Mouse (Mus musculus) hindbrain, embryonic 13.5 days (tissue): ENCODE measurements around the gene Tmem132c. TPM values are rescaled to one million over a fixed set of nuclear protein-coding genes. Genes with fewer than 3 reads are reported as not detected.
A peak's percentile ranks its signal among the peaks of the same experiment; 100 is the strongest.

Experiments used
- ATAC-seq: fragments of 200-750 bp; cut with Nextera tagmentation; 2 replicates; pipeline ENCODE4 v1.8.0; 2017; ENCODE audit warnings: moderate TSS enrichment; ENCODE audit not compliant: low FRiP score
- H3K27ac ChIP-seq: fragments of 300-500 bp; sonication (generic); 2 replicates; pipeline ENCODE4 v1.5.1; 2015; ENCODE audit warnings: inconsistent platforms, mild to moderate bottlenecking, moderate library complexity
- H3K27me3 ChIP-seq: fragments of 300-500 bp; sonication (generic); 2 replicates; pipeline ENCODE4 v1.6.1; 2015; ENCODE audit warnings: mild to moderate bottlenecking, inconsistent platforms
- H3K36me3 ChIP-seq: fragments of 300-500 bp; sonication (generic); 2 replicates; pipeline ENCODE4 v1.6.1; 2015; ENCODE audit warnings: mild to moderate bottlenecking, inconsistent platforms
- H3K4me1 ChIP-seq: fragments of 300-500 bp; sonication (generic); replicated peaks from 2 replicates; pipeline ENCODE4 v1.6.1; 2015; ENCODE audit warnings: inconsistent platforms
- H3K4me2 ChIP-seq: fragments of 300-500 bp; sonication (generic); 2 replicates; pipeline ENCODE4 v1.6.1; 2015; ENCODE audit warnings: inconsistent platforms, mild to moderate bottlenecking, moderate library complexity
- H3K4me3 ChIP-seq: fragments of 300-500 bp; sonication (generic); 2 replicates; pipeline ENCODE4 v1.5.1; 2015; ENCODE audit warnings: mild to moderate bottlenecking, inconsistent platforms
- H3K9ac ChIP-seq: fragments of 300-500 bp; sonication (generic); 2 replicates; pipeline ENCODE4 v1.6.1; 2015; ENCODE audit warnings: mild to moderate bottlenecking, inconsistent platforms
- H3K9me3 ChIP-seq: fragments of 300-500 bp; sonication (generic); 2 replicates; pipeline ENCODE4 v1.6.1; 2016; ENCODE audit warnings: inconsistent platforms
- WGBS: fragments of 180-500 bp; shearing (Covaris S2); methylation state at CpG from one replicate; pipeline ENCODE4 v1.1.7; 2015; 5-methylcytosine and 5-hydroxymethylcytosine counted together
- polyA plus RNA-seq: library from polyadenylated mRNA; unstranded; fragments of >200 nt; fragmentation: Nextera tagmentation; extraction: Ambion mirVana; gene quantifications from 2 replicates; pipeline ENCODE4 v1.2.1, GENCODE M21; 2015

Tmem132c gene
- polyA plus RNA-seq, 1 experiment from 2014 or later = 11.1 TPM

GRCm38 (mm10) chr5:127379351-127379750 is 137.7 kb downstream of the Tmem132c start:
- H3K9ac ChIP-seq = no peak overlapping the region
- peaks cover 28% of the 10 kb centered on the region; the same call in 1 of the 2 replicates for H3K4me1 ChIP-seq
- no peaks in the 10 kb centered on the region for H3K9me3 ChIP-seq
- no peaks in the 10 kb centered on the region for H3K36me3 ChIP-seq
- H3K27ac ChIP-seq = no peak overlapping the region
- no peaks in the 10 kb centered on the region for H3K27me3 ChIP-seq
- ATAC-seq = no peak
- H3K4me2 ChIP-seq = no peak overlapping the region
- 73% methylated on average over 2 of the region's 2 CpGs for WGBS
- no peak overlapping the region for H3K4me3 ChIP-seq

- no peak overlapping the region for H3K4me2 ChIP-seq
- no peak for ATAC-seq
- H3K36me3 ChIP-seq = no peaks in the 10 kb centered on the region
- peaks cover 28% of the 10 kb centered on the region; the same call in 1 of the 2 replicates for H3K4me1 ChIP-seq
- no peak overlapping the region for H3K9ac ChIP-seq
- H3K27ac ChIP-seq = no peak overlapping the region
- H3K27me3 ChIP-seq = no peaks in the 10 kb centered on the region
- no peaks in the 10 kb centered on the region for H3K9me3 ChIP-seq
- H3K4me3 ChIP-seq = no peak overlapping the region
- 47% methylated on average over 4 of the region's 4 CpGs for WGBS
These were observed 139.6 kb downstream of the Tmem132c start for GRCm38 (mm10) chr5:127381216-127381615.

GRCm38 (mm10) chr5:127382571-127382970 is 141.0 kb downstream of the Tmem132c start:
- H3K4me1 ChIP-seq = peaks cover 28% of the 10 kb centered on the region; the same call in 1 of the 2 replicates
- 56% methylated on average over 5 of the region's 5 CpGs for WGBS
- H3K4me2 ChIP-seq = no peak overlapping the region
- no peaks in the 10 kb centered on the region for H3K27me3 ChIP-seq
- H3K9me3 ChIP-seq = no peaks in the 10 kb centered on the region
- no peak overlapping the region for H3K9ac ChIP-seq
- no peak overlapping the region for H3K27ac ChIP-seq
- H3K4me3 ChIP-seq = no peak overlapping the region
- no peaks in the 10 kb centered on the region for H3K36me3 ChIP-seq
- no peak for ATAC-seq

DNA sequence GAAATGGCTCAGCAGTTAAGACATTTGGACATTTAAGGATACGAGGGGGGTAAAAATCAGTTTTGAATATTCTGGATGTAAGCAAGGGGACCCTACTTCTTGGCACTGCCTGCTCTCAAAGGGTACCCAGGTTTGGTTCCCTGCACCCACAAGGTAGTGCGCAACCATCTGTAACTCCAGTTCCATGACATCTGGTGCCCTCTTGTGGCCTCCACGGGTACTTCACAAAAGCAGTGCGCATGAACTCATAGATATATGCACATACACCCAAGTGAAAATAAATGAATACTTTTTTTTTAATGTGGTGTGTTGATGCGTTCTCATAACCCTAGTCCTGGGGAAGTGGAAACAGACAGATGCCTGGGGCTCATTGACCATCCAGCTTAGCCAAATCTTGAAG is 149.6 kb downstream of the Tmem132c start:
- no peak overlapping the region for H3K9ac ChIP-seq
- peaks cover 5% of the 10 kb centered on the region; the same call in 1 of the 2 replicates for H3K9me3 ChIP-seq
- 91% methylated on average over 5 of the region's 5 CpGs for WGBS
- no peaks in the 10 kb centered on the region for H3K36me3 ChIP-seq
- no peak overlapping the region for H3K4me2 ChIP-seq
- H3K4me1 ChIP-seq = no peaks in the 10 kb centered on the region
- H3K27me3 ChIP-seq = no peaks in the 10 kb centered on the region
- ATAC-seq = no peak
- no peak overlapping the region for H3K27ac ChIP-seq
- H3K4me3 ChIP-seq = no peak overlapping the region

- no peak overlapping the region for H3K9ac ChIP-seq
- 86% methylated on average over 9 of the region's 9 CpGs for WGBS
- no peak for ATAC-seq
These were observed 155.3 kb downstream of the Tmem132c start for GRCm38 (mm10) chr5:127396889-127397288.

GRCm38 (mm10) chr5:127398010-127398409 is 156.4 kb downstream of the Tmem132c start:
- H3K4me3 ChIP-seq = no peak overlapping the region
- H3K4me1 ChIP-seq = peaks cover 14% of the 10 kb centered on the region
- 7% methylated on average over 7 of the region's 7 CpGs for WGBS
- H3K9ac ChIP-seq = no peak overlapping the region
- no peak for ATAC-seq
- no peaks in the 10 kb centered on the region for H3K36me3 ChIP-seq
- H3K9me3 ChIP-seq = no peaks in the 10 kb centered on the region; the same call in none of the 2 replicates
- no peak overlapping the region for H3K4me2 ChIP-seq
- no peak overlapping the region for H3K27ac ChIP-seq
- H3K27me3 ChIP-seq = 0 out of 2 replicates have a peak, but pooled peaks cover 5% of the 10 kb centered on the region

More at GRCm38 (mm10) chr5:127396889-127397288, 155.3 kb downstream of the Tmem132c start:
- Histone ChIP-seq H3K27ac (no peak overlapping the region), H3K4me2 (no peak overlapping the region), H3K4me1 (peaks cover 14% of the 10 kb centered on the region), H3K27me3 (0 out of 2 replicates have a peak, but pooled peaks cover 5% of the 10 kb centered on the region), H3K36me3 (no peaks in the 10 kb centered on the region), H3K9me3 (no peaks in the 10 kb centered on the region; the same call in 1 of the 2 replicates), H3K4me3 (no peak overlapping the region)

DNA sequence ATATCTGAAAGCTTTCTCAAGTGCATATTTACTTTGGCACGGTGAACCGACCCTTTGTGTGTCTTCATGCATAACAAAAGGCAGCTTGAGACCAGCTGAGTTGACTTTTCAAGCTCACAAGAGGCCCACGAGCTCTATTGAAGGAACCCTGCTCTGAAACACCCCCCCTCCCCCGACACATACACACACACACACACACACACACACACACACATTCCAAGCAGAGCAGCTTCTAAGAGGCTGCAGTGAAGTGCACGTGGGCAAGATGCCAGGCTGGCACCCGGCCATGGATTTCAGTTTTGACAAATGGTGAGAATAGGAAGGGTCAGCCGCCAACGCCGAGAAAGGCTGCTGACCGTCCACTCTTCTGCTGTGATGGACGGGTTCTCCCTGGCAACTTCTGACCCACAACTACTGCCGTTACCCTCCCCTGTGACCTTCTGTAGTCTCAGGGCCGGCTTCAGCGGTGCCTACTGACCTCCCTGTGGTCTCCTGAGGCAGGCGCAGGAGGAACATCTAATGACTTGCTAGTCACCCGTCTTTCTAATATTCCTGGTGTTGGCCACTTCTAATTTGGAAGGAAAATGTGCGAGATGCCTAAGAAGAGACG is 163.9 kb downstream of the Tmem132c start:
- peak overlapping the region; percentile 23 for H3K27ac ChIP-seq
- H3K9me3 ChIP-seq = no peaks in the 10 kb centered on the region; the same call in none of the 2 replicates
- H3K9ac ChIP-seq = no peak overlapping the region
- no peaks in the 10 kb centered on the region for H3K36me3 ChIP-seq
- peaks cover 18% of the 10 kb centered on the region for H3K4me1 ChIP-seq
- H3K4me2 ChIP-seq = peak overlapping the region; percentile 15; the same call in 1 of the 2 replicates
- 0 out of 2 replicates have a peak, but pooled peaks cover 9% of the 10 kb centered on the region for H3K27me3 ChIP-seq
- ATAC-seq = peak; percentile 75
- no peak overlapping the region for H3K4me3 ChIP-seq
- 20% methylated on average over 18 of the region's 18 CpGs for WGBS

- H3K4me2 ChIP-seq = no peak overlapping the region
- peak; percentile 21; the same call in 1 of the 2 replicates for ATAC-seq
- no peaks in the 10 kb centered on the region for H3K36me3 ChIP-seq
- H3K9ac ChIP-seq = no peak overlapping the region
- peak overlapping the region; percentile 23; the same call in 1 of the 2 replicates for H3K27ac ChIP-seq
- peaks cover 18% of the 10 kb centered on the region for H3K4me1 ChIP-seq
- no peak overlapping the region for H3K4me3 ChIP-seq
- H3K27me3 ChIP-seq = 0 out of 2 replicates have a peak, but pooled peaks cover 9% of the 10 kb centered on the region
- H3K9me3 ChIP-seq = no peaks in the 10 kb centered on the region; the same call in 1 of the 2 replicates
- 36% methylated on average over 9 of the region's 9 CpGs for WGBS
These were observed 164.5 kb downstream of the Tmem132c start for GRCm38 (mm10) chr5:127406014-127406655.

GRCm38 (mm10) chr5:127416536-127416935 is 174.9 kb downstream of the Tmem132c start:
- Histone ChIP-seq H3K4me3 (no peak overlapping the region), H3K9me3 (no peaks in the 10 kb centered on the region; the same call in 1 of the 2 replicates), H3K36me3 (0 out of 2 replicates have a peak, but pooled peaks cover 3% of the 10 kb centered on the region), H3K27ac (no peak overlapping the region), H3K27me3 (no peaks in the 10 kb centered on the region), H3K4me1 (no peaks in the 10 kb centered on the region), H3K9ac (no peak overlapping the region), H3K4me2 (no peak overlapping the region)
- no peak for ATAC-seq
- 68% methylated on average over 7 of the region's 7 CpGs for WGBS

- ATAC-seq = no peak
- no peaks in the 10 kb centered on the region for H3K27me3 ChIP-seq
- no peaks in the 10 kb centered on the region for H3K36me3 ChIP-seq
- no peak overlapping the region for H3K27ac ChIP-seq
- no peak overlapping the region for H3K9ac ChIP-seq
- no peak overlapping the region for H3K4me3 ChIP-seq
- peaks cover under 1% of the 10 kb centered on the region; the same call in 1 of the 2 replicates for H3K4me1 ChIP-seq
- no peak overlapping the region for H3K4me2 ChIP-seq
- no peaks in the 10 kb centered on the region for H3K9me3 ChIP-seq
These were observed 182.3 kb downstream of the Tmem132c start for GRCm38 (mm10) chr5:127423936-127424335.

DNA sequence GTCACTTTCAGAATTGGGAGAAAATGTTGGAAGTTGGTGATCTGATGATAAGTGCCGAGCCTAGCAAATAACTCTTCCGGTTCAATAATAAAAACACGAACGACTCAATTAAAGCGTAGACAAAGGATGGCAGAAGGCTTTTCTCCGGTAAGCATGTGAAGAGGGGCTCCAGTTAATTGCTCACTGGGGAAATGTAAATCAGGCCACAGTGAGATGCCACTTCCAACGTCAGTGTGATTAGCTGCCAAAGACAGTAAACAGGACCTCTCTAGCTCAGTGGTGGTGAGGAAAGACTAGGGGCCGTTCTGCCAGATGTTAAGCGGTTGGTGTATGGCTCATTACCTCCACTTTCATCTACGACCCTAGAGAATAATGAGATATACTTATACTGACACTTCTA is 187.5 kb downstream of the Tmem132c start:
- Histone ChIP-seq H3K4me2 (no peak overlapping the region), H3K9ac (no peak overlapping the region), H3K27ac (no peak overlapping the region), H3K36me3 (no peaks in the 10 kb centered on the region), H3K9me3 (no peaks in the 10 kb centered on the region), H3K27me3 (peaks cover 6% of the 10 kb centered on the region; the same call in 1 of the 2 replicates), H3K4me1 (peaks cover 5% of the 10 kb centered on the region; the same call in 1 of the 2 replicates), H3K4me3 (no peak overlapping the region)
- WGBS = 31% methylated on average over 10 of the region's 10 CpGs
- ATAC-seq = no peak

DNA sequence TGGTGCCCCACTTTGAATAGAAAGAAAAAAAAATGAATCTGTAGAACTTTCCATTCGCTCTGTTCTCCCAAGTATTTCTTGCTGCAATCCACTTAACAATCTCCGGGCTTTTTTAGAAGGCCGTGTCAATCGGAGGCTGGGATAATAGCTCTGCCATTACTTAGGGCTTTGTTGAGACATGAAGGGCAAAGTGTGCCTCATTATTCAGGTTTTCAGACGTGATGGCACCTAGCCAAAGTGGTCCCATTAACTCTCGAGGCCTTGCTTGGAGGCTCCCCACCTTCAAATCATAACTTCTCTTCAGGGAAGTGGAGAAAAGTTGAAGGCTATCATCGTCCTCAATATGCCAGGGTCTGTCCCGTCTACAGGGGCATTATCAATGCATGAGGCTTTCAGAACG is 190.0 kb downstream of the Tmem132c start:
- Histone ChIP-seq H3K36me3 (no peaks in the 10 kb centered on the region), H3K9me3 (no peaks in the 10 kb centered on the region), H3K4me2 (no peak overlapping the region), H3K27ac (no peak overlapping the region), H3K4me1 (peaks cover 5% of the 10 kb centered on the region; the same call in 1 of the 2 replicates), H3K4me3 (no peak overlapping the region), H3K27me3 (peaks cover 6% of the 10 kb centered on the region; the same call in 1 of the 2 replicates), H3K9ac (no peak overlapping the region)
- no peak for ATAC-seq
- 62% methylated on average over 9 of the region's 9 CpGs for WGBS
